Mouse (Mus musculus) spleen, postnatal 10 days (tissue): ENCODE data around the gene Olfr1511.
A peak's percentile ranks its signal among the peaks of the same experiment; 100 is the strongest.
"Not testable (repeated sequence)": the region's sequence is repeated elsewhere in the genome, so short reads cannot be mapped to it uniquely, and the experiment has no call there.

Experiments used
- DNase-seq, 2 experiments: peaks; one replicate each; pipeline ENCODE4 v3.0.0; 2021 to 2022; ENCODE audit warnings: low spot score in 2 of 2

Gene Olfr1511

GRCm38 (mm10) chr14:52397279-52397678 lies at the start of gene Olfr1511:
Gene Olfr1511, minus strand, starts transcription at chr14:52397379.
- DNase-seq: no peak

GRCm38 (mm10) chr14:52442690-52443089 lies 45.5 kb upstream of the Olfr1511 start, which contains the start of gene Olfr1509:
Gene Olfr1509, plus strand, starts transcription at chr14:52442990.
- DNase-seq: no peak

GRCm38 (mm10) chr14:52427686-52428085 lies 30.5 kb upstream of the Olfr1511 start:
- DNase-seq: peak in 1 of 2 experiments; percentile 16

- DNase-seq: no peak
Observed at GRCm38 (mm10) chr14:52414273-52414672, 17.1 kb upstream of the Olfr1511 start, which contains the start of gene Olfr1510. Gene Olfr1510, minus strand, starts transcription at chr14:52414373.

- DNase-seq: not testable (repeated sequence)
Observed at GRCm38 (mm10) chr14:52410142-52410919, 13.2 kb upstream of the Olfr1511 start.

GRCm38 (mm10) chr14:52390084-52390848 lies 6.9 kb downstream of the Olfr1511 start:
- DNase-seq: not testable (repeated sequence)

GRCm38 (mm10) chr14:52379068-52379467 lies 18.1 kb downstream of the Olfr1511 start, which contains the start of gene Olfr1512:
Gene Olfr1512, minus strand, starts transcription at chr14:52379168.
- no peak for DNase-seq

- no peak for DNase-seq
Observed at GRCm38 (mm10) chr14:52368741-52369140, 28.4 kb downstream of the Olfr1511 start.

- DNase-seq: no peak
Observed at GRCm38 (mm10) chr14:52356308-52356707, 40.9 kb downstream of the Olfr1511 start, which contains the start of gene Olfr1513. Gene Olfr1513, minus strand, starts transcription at chr14:52356408.
